Mouse (Mus musculus): ENCODE data around the gene Mybpc3. TPM values are rescaled to one million over a fixed set of nuclear protein-coding genes. Genes with fewer than 3 reads are reported as not detected.
"Not testable (repeated sequence)": the region's sequence is repeated elsewhere in the genome, so short reads cannot be mapped to it uniquely, and the experiment has no call there.

Mybpc3 gene
- polyA plus RNA-seq, 1 experiment from 2014 or later, result 0.44 TPM

- ATAC-seq (ENCODE audit: low FRiP score, low TSS enrichment), result no peak
- Histone ChIP-seq H3K4me1 (ENCODE audit: insufficient read depth, low read length) (no peaks in the 10 kb centered on the region), H3K27ac (ENCODE audit: low read length) (no peak overlapping the region), H3K9ac (replicated peaks; ENCODE audit: low read length) (no peak overlapping the region), H3K36me3 (ENCODE audit: insufficient read depth, low read length) (no peaks in the 10 kb centered on the region), H3K4me2 (replicated peaks; ENCODE audit: low read depth, low read length) (no peak overlapping the region), H3K9me3 (ENCODE audit: low read length) (no peaks in the 10 kb centered on the region), H3K4me3 (ENCODE audit: low read length) (no peak overlapping the region), H3K27me3 (ENCODE audit: insufficient read depth, low read length) (no peaks in the 10 kb centered on the region)
- 87% methylated on average over 5 of the region's 5 CpGs for WGBS
Observed at GRCm38 (mm10) chr2:91109807-91110385, 8.0 kb upstream of the Mybpc3 start.

GRCm38 (mm10) chr2:91110429-91110828, 7.5 kb upstream of the Mybpc3 start:
- no peaks in the 10 kb centered on the region for H3K36me3 ChIP-seq (ENCODE audit: insufficient read depth, low read length)
- no peak for ATAC-seq (ENCODE audit: low FRiP score, low TSS enrichment)
- no peaks in the 10 kb centered on the region for H3K27me3 ChIP-seq (ENCODE audit: insufficient read depth, low read length)
- no peaks in the 10 kb centered on the region for H3K9me3 ChIP-seq (ENCODE audit: low read length)
- no peak overlapping the region for H3K27ac ChIP-seq (ENCODE audit: low read length)
- no peak overlapping the region for H3K9ac ChIP-seq (replicated peaks; ENCODE audit: low read length)
- H3K4me3 ChIP-seq (ENCODE audit: low read length), result no peak overlapping the region
- peaks cover 3% of the 10 kb centered on the region for H3K4me1 ChIP-seq (ENCODE audit: insufficient read depth, low read length)
- 72% methylated on average over 6 of the region's 6 CpGs for WGBS
- H3K4me2 ChIP-seq (replicated peaks; ENCODE audit: low read depth, low read length), result no peak overlapping the region

- not testable (repeated sequence) for H3K9ac ChIP-seq (replicated peaks; ENCODE audit: low read length); H3K27me3 ChIP-seq (ENCODE audit: insufficient read depth, low read length); H3K36me3 ChIP-seq (ENCODE audit: insufficient read depth, low read length); H3K9me3 ChIP-seq (ENCODE audit: low read length); H3K27ac ChIP-seq (ENCODE audit: low read length); ATAC-seq (ENCODE audit: low FRiP score, low TSS enrichment); H3K4me1 ChIP-seq (ENCODE audit: insufficient read depth, low read length); H3K4me3 ChIP-seq (ENCODE audit: low read length); H3K4me2 ChIP-seq (replicated peaks; ENCODE audit: low read depth, low read length)
- WGBS, result 93% methylated on average over 3 of the region's 3 CpGs
Observed at GRCm38 (mm10) chr2:91111832-91112231, 6.1 kb upstream of the Mybpc3 start.

GRCm38 (mm10) chr2:91112491-91112890, 5.5 kb upstream of the Mybpc3 start:
- Histone ChIP-seq H3K9ac (replicated peaks; ENCODE audit: low read length) (no peak overlapping the region), H3K27ac (ENCODE audit: low read length) (no peak overlapping the region), H3K9me3 (ENCODE audit: low read length) (no peaks in the 10 kb centered on the region), H3K36me3 (ENCODE audit: insufficient read depth, low read length) (no peaks in the 10 kb centered on the region), H3K4me2 (replicated peaks; ENCODE audit: low read depth, low read length) (no peak overlapping the region), H3K4me1 (ENCODE audit: insufficient read depth, low read length) (peaks cover 5% of the 10 kb centered on the region), H3K4me3 (ENCODE audit: low read length) (no peak overlapping the region), H3K27me3 (ENCODE audit: insufficient read depth, low read length) (peaks cover 4% of the 10 kb centered on the region; the same call in 1 of the 2 replicates)
- no peak for ATAC-seq (ENCODE audit: low FRiP score, low TSS enrichment)
- 57% methylated on average over 4 of the region's 4 CpGs for WGBS

- 73% methylated on average over 10 of the region's 10 CpGs for WGBS
- Histone ChIP-seq H3K9me3 (ENCODE audit: low read length) (no peaks in the 10 kb centered on the region), H3K9ac (replicated peaks; ENCODE audit: low read length) (no peak overlapping the region), H3K27me3 (ENCODE audit: insufficient read depth, low read length) (peaks cover 4% of the 10 kb centered on the region; the same call in 1 of the 2 replicates), H3K36me3 (ENCODE audit: insufficient read depth, low read length) (no peaks in the 10 kb centered on the region), H3K27ac (ENCODE audit: low read length) (no peak overlapping the region), H3K4me2 (replicated peaks; ENCODE audit: low read depth, low read length) (no peak overlapping the region), H3K4me1 (ENCODE audit: insufficient read depth, low read length) (peaks cover 5% of the 10 kb centered on the region), H3K4me3 (ENCODE audit: low read length) (no peak overlapping the region)
- ATAC-seq (ENCODE audit: low FRiP score, low TSS enrichment), result no peak
Observed at GRCm38 (mm10) chr2:91113334-91113733, 4.6 kb upstream of the Mybpc3 start.

GRCm38 (mm10) chr2:91113852-91114251, 4.1 kb upstream of the Mybpc3 start:
- Histone ChIP-seq H3K36me3 (ENCODE audit: insufficient read depth, low read length) (no peaks in the 10 kb centered on the region), H3K27ac (ENCODE audit: low read length) (no peak overlapping the region), H3K9ac (replicated peaks; ENCODE audit: low read length) (no peak overlapping the region), H3K4me3 (ENCODE audit: low read length) (no peak overlapping the region), H3K4me2 (replicated peaks; ENCODE audit: low read depth, low read length) (no peak overlapping the region), H3K27me3 (ENCODE audit: insufficient read depth, low read length) (peaks cover 4% of the 10 kb centered on the region; the same call in 1 of the 2 replicates), H3K4me1 (ENCODE audit: insufficient read depth, low read length) (peaks cover 5% of the 10 kb centered on the region), H3K9me3 (ENCODE audit: low read length) (no peaks in the 10 kb centered on the region)
- no peak for ATAC-seq (ENCODE audit: low FRiP score, low TSS enrichment)
- 71% methylated on average over 6 of the region's 6 CpGs for WGBS

GRCm38 (mm10) chr2:91114781-91115577, 3.0 kb upstream of the Mybpc3 start:
- no peaks in the 10 kb centered on the region for H3K36me3 ChIP-seq (ENCODE audit: insufficient read depth, low read length)
- H3K9ac ChIP-seq (replicated peaks; ENCODE audit: low read length), result peak overlapping the region; percentile 74

GRCm38 (mm10) chr2:91115578-91115970, 2.4 kb upstream of the Mybpc3 start:
- no peaks in the 10 kb centered on the region for H3K9me3 ChIP-seq (ENCODE audit: low read length)
- H3K9ac ChIP-seq (replicated peaks; ENCODE audit: low read length), result peak overlapping the region; percentile 74
- H3K4me2 ChIP-seq (replicated peaks; ENCODE audit: low read depth, low read length), result peak overlapping the region; percentile 95
- ATAC-seq (ENCODE audit: low FRiP score, low TSS enrichment), result no peak
- H3K4me3 ChIP-seq (ENCODE audit: low read length), result peak overlapping the region; percentile 54
- WGBS, result 35% methylated on average over 12 of the region's 12 CpGs
- peaks cover 5% of the 10 kb centered on the region for H3K4me1 ChIP-seq (ENCODE audit: insufficient read depth, low read length)
- no peaks in the 10 kb centered on the region for H3K36me3 ChIP-seq (ENCODE audit: insufficient read depth, low read length)
- peaks cover 4% of the 10 kb centered on the region; the same call in 1 of the 2 replicates for H3K27me3 ChIP-seq (ENCODE audit: insufficient read depth, low read length)
- H3K27ac ChIP-seq (ENCODE audit: low read length), result no peak overlapping the region

More at GRCm38 (mm10) chr2:91114781-91115577, 3.0 kb upstream of the Mybpc3 start:
- H3K4me3 ChIP-seq (ENCODE audit: low read length), result peak overlapping the region; percentile 54
- peak; percentile 69 for ATAC-seq (ENCODE audit: low FRiP score, low TSS enrichment)
- no peaks in the 10 kb centered on the region for H3K9me3 ChIP-seq (ENCODE audit: low read length)
- H3K27ac ChIP-seq (ENCODE audit: low read length), result no peak overlapping the region
- H3K4me1 ChIP-seq (ENCODE audit: insufficient read depth, low read length), result peaks cover 5% of the 10 kb centered on the region
- 6% methylated on average over 42 of the region's 42 CpGs for WGBS
- peaks cover 4% of the 10 kb centered on the region; the same call in 1 of the 2 replicates for H3K27me3 ChIP-seq (ENCODE audit: insufficient read depth, low read length)
- peak overlapping the region; percentile 95 for H3K4me2 ChIP-seq (replicated peaks; ENCODE audit: low read depth, low read length)

GRCm38 (mm10) chr2:91116842-91117241, 1.1 kb upstream of the Mybpc3 start:
- Histone ChIP-seq H3K4me1 (ENCODE audit: insufficient read depth, low read length) (peaks cover 5% of the 10 kb centered on the region), H3K4me2 (replicated peaks; ENCODE audit: low read depth, low read length) (no peak overlapping the region), H3K27ac (ENCODE audit: low read length) (no peak overlapping the region), H3K36me3 (ENCODE audit: insufficient read depth, low read length) (no peaks in the 10 kb centered on the region), H3K9ac (replicated peaks; ENCODE audit: low read length) (no peak overlapping the region), H3K9me3 (ENCODE audit: low read length) (no peaks in the 10 kb centered on the region), H3K4me3 (ENCODE audit: low read length) (no peak overlapping the region), H3K27me3 (ENCODE audit: insufficient read depth, low read length) (peaks cover 4% of the 10 kb centered on the region; the same call in 1 of the 2 replicates)
- ATAC-seq (ENCODE audit: low FRiP score, low TSS enrichment), result no peak
- 82% methylated on average over 5 of the region's 5 CpGs for WGBS

GRCm38 (mm10) chr2:91118647-91119046, 703 bp downstream of the Mybpc3 start:
- Histone ChIP-seq H3K27me3 (ENCODE audit: insufficient read depth, low read length) (peaks cover 4% of the 10 kb centered on the region; the same call in 1 of the 2 replicates), H3K4me2 (replicated peaks; ENCODE audit: low read depth, low read length) (no peak overlapping the region), H3K4me1 (ENCODE audit: insufficient read depth, low read length) (peaks cover 5% of the 10 kb centered on the region), H3K9ac (replicated peaks; ENCODE audit: low read length) (no peak overlapping the region), H3K4me3 (ENCODE audit: low read length) (no peak overlapping the region), H3K36me3 (ENCODE audit: insufficient read depth, low read length) (no peaks in the 10 kb centered on the region), H3K9me3 (ENCODE audit: low read length) (no peaks in the 10 kb centered on the region), H3K27ac (ENCODE audit: low read length) (no peak overlapping the region)
- WGBS, result 27% methylated on average over 1 of the region's 1 CpGs
- ATAC-seq (ENCODE audit: low FRiP score, low TSS enrichment), result no peak
